Mouse (Mus musculus): ENCODE measurements around the gene Atf6.

Atf6 gene

GRCm38 (mm10) chr1:170882915-170883485, 15.4 kb upstream of the Atf6 start:
- no peak for DNase-seq (ENCODE audit: low spot score)

- DNase-seq (ENCODE audit: low spot score) = no peak
Observed at GRCm38 (mm10) chr1:170876906-170877305, 9.3 kb upstream of the Atf6 start.

- no peak for DNase-seq (ENCODE audit: low spot score)
Observed at GRCm38 (mm10) chr1:170875676-170876075, 8.1 kb upstream of the Atf6 start.

DNA sequence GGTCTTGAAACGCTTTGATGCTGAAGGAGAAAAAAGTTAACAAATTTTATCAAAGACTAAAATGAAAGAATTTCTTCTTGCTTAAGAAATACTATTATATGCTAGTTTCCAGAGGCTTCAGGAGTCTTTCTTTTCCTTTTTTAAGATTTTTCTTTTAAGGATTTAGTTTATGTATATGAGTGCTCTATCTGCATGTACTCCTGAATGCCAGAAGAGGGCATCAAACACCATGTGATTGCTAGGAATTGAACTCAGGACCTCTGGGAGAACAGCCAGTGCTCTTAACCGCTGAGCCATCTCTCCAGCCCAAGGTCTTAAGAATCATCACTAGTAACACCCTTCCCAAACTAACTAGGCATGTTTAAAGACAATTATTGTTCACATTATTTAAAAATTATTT, 4.4 kb upstream of the Atf6 start:
- no peak for DNase-seq (ENCODE audit: low spot score)

- DNase-seq (ENCODE audit: low spot score) = no peak
Observed at GRCm38 (mm10) chr1:170871402-170871801, 3.8 kb upstream of the Atf6 start.

DNA sequence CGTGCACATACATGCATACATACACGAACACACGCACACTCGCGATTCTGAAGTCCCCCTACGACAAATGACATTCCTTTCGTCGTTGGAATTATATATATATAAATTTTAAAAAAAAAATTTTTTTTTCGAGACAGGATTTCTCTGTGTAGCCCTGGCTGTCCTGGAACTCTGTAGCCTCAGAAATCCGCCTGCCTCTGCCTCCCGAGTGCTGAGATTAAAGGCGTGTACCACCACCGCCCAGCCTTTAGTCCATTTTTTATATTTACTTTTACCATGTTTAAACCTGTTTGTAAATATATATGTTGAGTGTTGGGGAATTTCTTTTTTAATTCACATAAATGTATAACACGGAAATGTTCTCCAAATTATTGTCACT, 1.3 kb upstream of the Atf6 start:
- DNase-seq (ENCODE audit: low spot score) = no peak

- DNase-seq (ENCODE audit: low spot score) = peak; percentile 63
Observed at GRCm38 (mm10) chr1:170868107-170868904, 735 bp upstream of the Atf6 start.

GRCm38 (mm10) chr1:170866992-170867690, 430 bp downstream of the Atf6 start:
- peak; percentile 10 for DNase-seq (ENCODE audit: low spot score)

- DNase-seq (ENCODE audit: low spot score) = no peak
Observed at GRCm38 (mm10) chr1:170865406-170865805, 2.2 kb downstream of the Atf6 start.

DNA sequence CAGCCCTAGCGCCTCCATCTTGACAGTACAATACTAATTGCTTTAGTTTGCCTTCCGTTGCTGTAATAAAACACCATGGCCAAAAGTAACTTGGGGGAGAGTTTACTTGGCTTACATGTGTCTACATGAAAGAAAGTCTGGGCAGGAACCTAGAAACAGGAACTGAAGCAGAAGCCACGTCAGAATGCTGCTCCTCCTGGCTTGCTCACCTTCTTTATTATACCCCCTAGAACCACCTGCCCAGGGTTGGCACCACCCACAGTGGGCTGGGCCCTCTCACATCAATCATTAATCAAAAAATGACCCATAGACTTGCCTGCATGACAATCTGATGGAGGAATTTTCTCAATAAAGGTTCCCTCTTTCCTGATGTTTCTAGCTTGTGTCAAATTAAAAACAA, 2.8 kb downstream of the Atf6 start:
- no peak for DNase-seq (ENCODE audit: low spot score)

- no peak for DNase-seq (ENCODE audit: low spot score)
Observed at GRCm38 (mm10) chr1:170864234-170864633, 3.3 kb downstream of the Atf6 start.

- DNase-seq (ENCODE audit: low spot score) = no peak
Observed at GRCm38 (mm10) chr1:170863033-170863432, 4.5 kb downstream of the Atf6 start.

- no peak for DNase-seq (ENCODE audit: low spot score)
Observed at GRCm38 (mm10) chr1:170862435-170862717, 5.2 kb downstream of the Atf6 start.

- DNase-seq (ENCODE audit: low spot score) = no peak
Observed at GRCm38 (mm10) chr1:170861671-170862434, 5.7 kb downstream of the Atf6 start.

DNA sequence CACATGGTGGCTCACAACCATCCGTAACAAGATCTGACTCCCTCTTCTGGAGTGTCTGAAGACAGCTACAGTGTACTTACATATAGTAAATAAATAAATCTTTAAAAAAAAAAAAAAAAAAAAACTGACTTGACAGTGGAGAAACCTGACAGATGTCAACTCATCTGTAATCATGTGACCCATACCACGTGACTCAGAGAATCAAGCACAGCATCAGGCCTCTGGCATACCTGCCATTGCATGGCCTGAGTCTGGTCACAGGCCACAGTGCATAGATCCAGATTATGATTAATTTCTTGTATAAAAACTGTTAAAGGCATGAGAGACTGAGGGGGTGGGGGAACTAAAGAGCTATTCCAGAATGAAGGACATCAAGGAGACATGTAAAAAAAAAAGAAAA, 8.7 kb downstream of the Atf6 start:
- DNase-seq (ENCODE audit: low spot score) = no peak

DNA sequence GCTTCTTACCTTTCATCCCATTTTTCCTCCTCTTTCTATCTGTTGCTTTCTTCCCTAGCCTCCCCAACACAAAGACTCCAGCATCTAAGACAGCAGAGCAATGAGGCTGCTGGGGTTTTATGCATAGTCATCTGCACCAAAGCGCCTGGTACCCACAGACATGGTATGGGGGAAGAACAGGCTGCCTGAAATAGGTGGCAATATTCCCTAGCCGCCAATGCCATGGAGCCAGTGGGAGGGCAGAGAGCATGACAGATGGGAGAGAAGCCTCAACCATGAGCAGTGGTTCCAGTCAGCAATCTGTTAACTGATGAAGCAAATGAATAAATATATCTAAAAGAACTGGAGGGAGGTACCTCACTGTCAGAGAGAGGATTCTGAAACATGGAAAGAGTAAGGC, 10.2 kb downstream of the Atf6 start:
- DNase-seq (ENCODE audit: low spot score) = no peak

GRCm38 (mm10) chr1:170855056-170855760, 12.4 kb downstream of the Atf6 start:
- no peak for DNase-seq (ENCODE audit: low spot score)

DNA sequence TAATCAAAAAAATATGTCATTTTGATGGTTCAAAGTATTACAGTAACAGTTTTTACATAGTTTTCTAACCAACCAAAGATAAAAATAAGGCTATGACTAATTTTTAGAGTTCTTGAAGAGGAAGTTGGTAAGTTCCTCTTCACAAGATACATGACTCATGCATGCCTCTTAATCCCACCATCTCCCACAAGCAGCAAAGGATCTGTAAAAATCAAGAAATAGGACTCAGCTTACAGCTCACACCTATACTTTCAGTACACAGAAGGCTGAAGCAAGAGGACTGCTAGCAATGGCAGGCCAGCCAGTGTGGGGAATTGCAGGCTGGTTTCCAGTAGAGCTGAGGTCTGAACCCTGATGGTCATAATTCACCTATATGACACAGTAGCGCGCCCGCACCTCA, 14.0 kb downstream of the Atf6 start:
- no peak for DNase-seq (ENCODE audit: low spot score)

GRCm38 (mm10) chr1:170850637-170851624, 16.6 kb downstream of the Atf6 start:
- no peak for DNase-seq (ENCODE audit: low spot score)

- no peak for DNase-seq (ENCODE audit: low spot score)
Observed at GRCm38 (mm10) chr1:170850007-170850406, 17.6 kb downstream of the Atf6 start.
